Mouse (Mus musculus): Measurements from ENCODE around the gene Osbpl5.

DNA sequence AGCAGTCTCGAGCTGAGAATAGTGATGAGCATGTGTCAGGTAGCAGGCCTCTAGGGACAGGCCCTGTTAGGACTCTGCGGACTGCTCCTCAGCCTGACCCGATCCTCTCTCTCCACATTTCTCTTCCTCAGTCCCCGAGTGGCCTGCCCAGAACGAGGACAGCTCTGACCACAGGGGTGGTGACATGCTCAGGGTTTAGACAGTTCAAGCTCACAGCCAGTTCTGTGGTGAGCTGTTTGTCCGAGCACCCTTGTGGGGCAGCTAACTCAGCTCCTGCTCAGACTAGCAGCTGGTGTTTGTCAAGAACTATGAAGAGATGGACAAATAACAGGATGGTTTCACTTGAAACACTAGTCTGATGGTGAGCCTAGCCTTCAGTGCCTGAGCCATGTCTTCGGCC lies 45.4 kb downstream of the Osbpl5 start:
- TF ChIP-seq GATA1 (IDR thresholded peaks at IDR 0.05; ENCODE audit: borderline replicate concordance, low read length): no peak
- no peak for TF ChIP-seq FLI1 (IDR thresholded peaks at IDR 0.05; ENCODE audit: low read length)

Measured in megakaryocyte, embryonic 14.5 days (primary cell).